Mouse (Mus musculus) thymus, postnatal 36 days (tissue): ENCODE measurements around the gene Rab31.

Source experiments
- DNase-seq, 2 experiments: peaks; one replicate each; pipeline ENCODE4 v3.0.0; 2022; ENCODE audit warnings: mixed read lengths in 2 of 2

The Rab31 gene

GRCm38 (mm10) chr17:65782551-65783141 lies 10.1 kb upstream of the Rab31 start, which contains the start of gene Ppp4r1:
TSS of gene Ppp4r1 (plus strand) at chr17:65782573.
- DNase-seq, result peak; percentile 68 to 74

- DNase-seq, result no peak
Measured at GRCm38 (mm10) chr17:65780970-65781369, 8.4 kb upstream of the Rab31 start.

DNA sequence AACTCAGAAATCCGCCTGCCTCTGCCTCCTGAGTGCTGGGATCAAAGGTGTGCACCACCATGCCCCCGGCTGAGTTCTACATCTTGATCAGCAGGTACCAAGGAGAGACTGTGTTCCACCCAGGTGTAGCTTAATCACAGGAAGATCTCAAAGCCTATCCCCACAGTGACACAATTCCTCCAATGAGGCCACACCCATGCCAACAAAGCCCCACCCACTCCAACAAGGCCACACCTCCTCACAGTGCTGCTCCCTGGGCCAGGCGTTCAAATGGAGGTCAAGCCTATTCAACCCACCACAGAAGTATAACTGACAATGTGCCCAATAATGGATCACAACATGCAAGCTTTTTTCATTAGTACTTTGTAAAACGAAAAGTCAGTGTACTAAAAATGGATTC lies 4.9 kb upstream of the Rab31 start:
- DNase-seq, result no peak

GRCm38 (mm10) chr17:65776228-65776627 lies 3.7 kb upstream of the Rab31 start:
- no peak for DNase-seq

DNA sequence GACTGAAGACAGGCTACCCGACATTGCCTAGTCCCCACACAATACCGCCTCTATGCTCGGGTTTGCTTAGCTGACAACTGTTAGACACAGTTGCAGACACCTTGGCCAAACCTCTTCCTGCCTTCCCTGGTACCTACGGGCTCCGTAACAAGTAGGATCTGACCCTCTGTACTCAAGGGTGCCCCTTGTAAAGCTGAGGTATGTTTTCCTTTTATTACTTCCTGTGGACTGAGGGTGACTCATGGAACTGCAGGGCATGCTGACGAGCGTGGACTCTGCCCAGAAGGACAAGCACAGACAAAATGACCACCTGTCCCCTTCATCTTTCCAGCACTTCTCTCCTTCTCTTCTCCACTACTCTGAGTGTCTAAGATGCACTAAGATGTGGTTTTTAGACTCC lies 1.9 kb upstream of the Rab31 start:
- DNase-seq, result no peak

GRCm38 (mm10) chr17:65773617-65774016 lies 1.1 kb upstream of the Rab31 start:
- no peak for DNase-seq

DNA sequence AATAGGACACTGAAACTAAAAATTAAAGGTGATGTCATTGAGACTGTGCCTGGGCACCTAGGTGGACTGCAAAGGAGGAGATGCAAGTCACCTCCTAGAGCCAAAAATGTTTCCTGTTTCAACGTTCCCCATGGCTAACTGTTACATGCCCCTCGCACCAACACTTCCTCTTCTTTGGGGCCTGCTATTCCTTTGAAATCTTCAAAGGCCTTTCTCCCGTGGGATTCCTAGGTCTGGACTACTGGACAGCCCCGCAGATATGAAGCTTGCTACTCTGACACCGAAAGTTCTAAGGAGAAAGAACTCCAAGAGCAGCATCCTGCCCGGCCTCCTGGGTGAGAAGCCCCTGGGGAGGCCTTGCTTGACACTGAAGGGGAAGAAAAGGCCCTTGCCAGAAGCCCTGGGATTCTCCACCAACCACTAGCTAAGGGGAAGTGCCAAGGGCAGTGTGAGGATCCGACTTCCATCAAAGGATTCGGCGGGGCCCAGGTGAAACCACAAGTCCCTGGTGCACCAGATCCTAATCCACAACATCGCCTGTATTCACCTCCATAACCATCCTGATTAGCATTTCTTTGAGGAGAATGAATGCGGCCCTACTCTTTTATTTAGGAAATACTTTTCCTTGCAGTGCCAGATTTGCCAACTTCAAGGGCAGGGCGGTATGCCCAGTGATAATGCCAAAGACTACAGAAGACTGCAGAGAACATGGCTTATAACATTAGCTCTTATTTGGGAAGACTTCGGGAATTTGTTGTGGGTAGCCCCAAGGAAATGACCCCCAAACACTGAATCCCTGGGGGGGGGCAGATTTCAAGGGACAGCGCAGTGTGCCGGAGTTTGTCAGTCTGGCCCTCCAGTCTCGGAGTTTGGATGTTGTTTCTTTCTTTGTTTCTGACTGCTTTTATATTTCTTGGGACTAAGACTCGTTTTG lies 1.3 kb downstream of the Rab31 start:
- no peak for DNase-seq

- DNase-seq, result no peak
Measured at GRCm38 (mm10) chr17:65768486-65768885, 4.1 kb downstream of the Rab31 start.

DNA sequence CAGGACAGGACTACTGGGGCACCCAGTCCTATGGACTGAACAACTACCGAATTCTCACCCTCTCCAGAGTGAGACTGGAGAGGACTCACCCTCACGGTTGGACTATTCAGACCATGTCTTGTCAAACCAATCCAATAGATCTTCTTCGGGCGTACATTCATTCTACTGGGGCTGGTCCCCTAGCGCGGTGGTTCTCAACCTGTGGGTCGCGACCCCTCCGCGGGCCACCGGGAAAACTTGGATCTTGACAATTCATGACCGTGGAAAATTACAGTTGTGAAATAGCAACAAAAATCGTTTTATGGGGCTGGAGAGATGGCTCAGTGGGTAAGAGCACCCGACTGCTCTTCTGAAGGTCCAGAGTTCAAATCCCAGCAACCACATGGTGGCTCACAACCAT lies 9.3 kb downstream of the Rab31 start:
- DNase-seq, result no peak

DNA sequence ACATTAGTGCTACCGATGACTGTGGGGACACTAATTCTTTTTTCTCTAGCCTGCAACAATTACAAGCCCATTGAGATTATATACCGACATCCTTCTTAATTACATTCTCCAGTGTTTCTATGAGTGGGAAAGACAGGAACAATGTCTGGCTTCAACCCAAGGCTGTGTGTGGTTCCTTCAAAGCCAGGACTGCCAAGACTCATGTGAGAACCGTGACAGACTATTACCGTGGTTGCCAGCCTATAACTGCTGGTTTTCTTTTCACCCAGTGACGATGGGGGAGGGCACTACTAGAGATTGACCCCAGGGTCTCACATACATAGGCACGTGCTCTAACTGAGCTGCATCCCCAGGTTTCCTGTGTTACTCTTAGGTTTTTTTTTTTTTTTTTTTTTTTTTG lies 15.4 kb downstream of the Rab31 start:
- no peak for DNase-seq

DNA sequence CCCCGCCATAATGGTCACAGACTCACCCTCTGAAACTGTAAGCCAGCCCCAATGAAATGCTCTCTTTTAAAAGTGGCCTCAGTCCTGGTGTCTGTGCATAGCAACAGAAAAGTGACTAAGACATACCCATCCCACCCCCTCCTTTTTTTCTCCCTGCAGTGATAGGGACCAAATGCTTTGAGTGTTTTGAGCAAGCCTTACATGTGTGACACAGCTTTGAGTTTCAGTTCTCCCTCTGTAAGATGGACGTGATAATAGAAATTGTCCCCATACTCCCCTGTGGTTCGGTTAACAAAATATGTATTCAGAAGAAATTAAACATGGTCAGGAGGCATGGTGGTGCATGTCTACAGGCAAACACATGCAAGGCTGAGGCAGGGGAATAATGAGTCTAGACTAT lies 16.7 kb downstream of the Rab31 start:
- DNase-seq, result no peak

DNA sequence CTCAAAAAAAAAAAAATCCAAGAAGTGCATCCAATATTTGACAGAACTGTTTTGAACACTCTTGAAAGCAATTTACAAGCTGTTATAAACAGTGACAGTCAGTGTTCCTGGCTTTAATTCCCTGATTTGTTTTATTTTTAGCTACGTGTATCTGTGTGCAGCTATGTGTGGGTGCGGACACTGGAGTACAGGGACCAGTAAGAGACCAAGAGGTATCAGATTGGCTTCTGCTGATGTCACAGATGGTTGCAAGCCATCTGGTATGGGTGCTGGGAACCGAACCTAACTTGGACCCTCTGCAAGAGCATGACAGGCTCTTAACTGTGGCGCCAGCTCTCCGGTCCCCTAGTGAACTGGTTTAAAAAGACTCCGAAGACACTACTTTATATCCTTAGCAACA lies 19.4 kb downstream of the Rab31 start:
- DNase-seq, result no peak

DNA sequence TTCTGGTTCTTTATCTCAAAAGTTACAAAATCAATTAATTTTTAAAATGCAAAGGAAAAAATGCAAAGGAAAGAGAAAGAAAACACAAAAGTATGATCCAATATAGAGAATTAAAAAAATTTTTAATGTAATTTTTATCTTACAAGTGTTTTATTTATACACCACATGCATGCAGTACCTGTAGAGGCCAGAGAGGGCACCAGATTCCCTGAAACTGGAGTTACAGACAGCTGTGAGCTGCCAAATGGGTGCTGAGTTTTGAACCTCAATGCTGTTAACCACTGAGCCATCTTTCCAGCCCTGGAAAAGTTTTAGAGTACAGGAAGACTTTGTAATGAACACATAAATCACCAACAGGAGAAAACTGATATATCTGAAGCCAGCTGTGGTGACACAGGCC lies 22.3 kb downstream of the Rab31 start:
- no peak for DNase-seq

- no peak for DNase-seq
Measured at GRCm38 (mm10) chr17:65749803-65750202, 22.7 kb downstream of the Rab31 start.

GRCm38 (mm10) chr17:65748997-65749396 lies 23.6 kb downstream of the Rab31 start:
- no peak for DNase-seq

DNA sequence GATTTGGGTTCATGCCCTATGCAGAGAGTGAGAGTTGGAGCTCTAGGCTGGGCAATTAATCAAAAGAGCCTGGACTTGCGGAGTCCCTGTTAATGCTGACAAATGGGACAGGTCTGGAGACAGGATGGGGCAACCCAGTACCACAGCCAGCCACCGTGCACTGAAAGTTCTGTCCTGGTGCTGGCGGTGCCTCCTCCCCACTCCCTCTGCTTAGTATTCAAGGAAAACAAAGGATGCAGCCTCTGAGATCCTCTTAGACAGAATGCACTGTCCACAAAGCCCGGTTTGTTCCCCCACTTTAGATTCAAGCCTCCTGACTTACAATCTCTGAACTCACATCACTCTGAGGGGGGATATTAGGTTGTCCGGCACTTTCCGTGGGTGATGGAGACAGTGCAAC lies 26.2 kb downstream of the Rab31 start:
- DNase-seq, result no peak

- DNase-seq, result no peak
Measured at GRCm38 (mm10) chr17:65743664-65744330, 28.8 kb downstream of the Rab31 start.

DNA sequence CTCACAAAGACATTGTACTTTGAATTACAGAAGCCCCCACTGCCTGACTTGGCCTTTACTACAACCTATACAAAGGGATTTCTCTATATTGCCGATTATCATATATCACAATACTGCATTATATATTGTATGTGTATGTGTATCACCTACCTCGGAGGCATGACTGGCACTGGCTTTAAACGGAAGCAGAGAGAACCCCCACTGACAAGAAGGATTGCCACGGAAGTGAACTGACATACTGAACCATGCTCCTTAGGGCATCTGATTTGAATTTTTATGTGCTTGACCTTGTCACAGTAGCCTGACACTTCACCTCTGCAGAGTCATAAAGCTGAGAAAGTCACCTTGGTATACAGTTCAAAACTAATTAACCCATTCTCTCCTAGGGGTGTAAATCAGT lies 29.6 kb downstream of the Rab31 start:
- no peak for DNase-seq

DNA sequence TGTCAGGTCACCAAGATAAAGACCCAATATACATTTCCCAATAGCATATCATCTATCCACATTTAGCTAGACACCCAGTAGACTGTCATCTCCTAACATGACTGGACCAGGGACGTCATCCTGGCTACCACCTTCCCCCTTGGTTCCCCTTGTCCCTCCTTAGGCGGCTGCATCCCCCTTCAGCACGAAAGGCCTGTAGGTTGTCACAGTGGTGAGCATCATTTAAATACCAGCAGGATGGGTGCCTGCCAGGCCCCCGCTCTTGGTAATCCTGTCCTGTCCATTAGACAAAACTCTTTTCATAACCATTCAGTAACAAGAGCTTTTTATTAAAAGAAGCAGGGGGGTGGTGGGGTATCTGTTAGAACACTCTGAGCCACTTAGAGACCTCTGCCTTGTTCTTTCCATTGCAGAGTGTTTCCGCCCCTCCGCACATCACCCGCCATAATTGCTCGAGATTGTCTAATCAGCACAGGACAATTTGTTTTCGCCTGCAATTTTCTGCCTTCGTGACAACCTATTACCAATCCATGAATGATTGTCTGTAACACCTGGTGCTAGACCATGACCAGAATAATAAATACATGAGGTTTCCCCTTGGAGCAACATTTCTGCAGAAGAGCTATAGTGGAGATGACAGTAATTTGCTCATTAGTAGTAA lies 30.2 kb downstream of the Rab31 start:
- DNase-seq, result no peak

- no peak for DNase-seq
Measured at GRCm38 (mm10) chr17:65741565-65741964, 31.0 kb downstream of the Rab31 start.

- no peak for DNase-seq
Measured at GRCm38 (mm10) chr17:65739874-65740725, 32.5 kb downstream of the Rab31 start.

DNA sequence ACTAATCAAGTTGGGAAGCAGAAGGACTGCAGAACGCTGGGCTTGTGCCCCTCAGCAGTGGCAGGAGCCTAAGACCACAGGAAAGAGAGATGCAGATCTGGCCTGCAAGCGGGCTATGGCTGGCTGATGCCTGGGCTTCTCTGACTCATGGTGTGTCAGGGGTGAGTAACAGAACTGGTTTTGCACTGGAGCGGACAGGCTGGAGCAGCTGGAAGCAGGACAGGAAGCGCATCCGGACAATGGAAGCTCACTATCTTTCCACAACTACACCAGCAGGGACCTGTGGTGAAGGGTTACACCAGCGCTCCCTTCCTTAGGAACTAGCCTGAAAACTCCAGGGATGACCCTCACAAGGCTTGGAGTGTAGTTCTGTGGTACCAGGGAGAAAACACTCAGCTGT lies 34.9 kb downstream of the Rab31 start:
- no peak for DNase-seq
